Mouse (Mus musculus) T-helper 17 cell (primary cell): ENCODE measurements around the gene Calu.
"Not testable (repeated sequence)": the region's sequence is repeated elsewhere in the genome, so short reads cannot be mapped to it uniquely, and the experiment has no call there.

Source experiments
- in situ Hi-C, 2 experiments: fragments of 300-600 bp; cut with MboI, MseI; formaldehyde crosslinking; loops; 1 replicate in 1 of 2; 2 replicates in 1 of 2; pipeline ENCODE4 v1.15.1; 2025; ENCODE audit warnings: high pct_unique_total_duplicates in 2 of 2

Gene Calu

DNA sequence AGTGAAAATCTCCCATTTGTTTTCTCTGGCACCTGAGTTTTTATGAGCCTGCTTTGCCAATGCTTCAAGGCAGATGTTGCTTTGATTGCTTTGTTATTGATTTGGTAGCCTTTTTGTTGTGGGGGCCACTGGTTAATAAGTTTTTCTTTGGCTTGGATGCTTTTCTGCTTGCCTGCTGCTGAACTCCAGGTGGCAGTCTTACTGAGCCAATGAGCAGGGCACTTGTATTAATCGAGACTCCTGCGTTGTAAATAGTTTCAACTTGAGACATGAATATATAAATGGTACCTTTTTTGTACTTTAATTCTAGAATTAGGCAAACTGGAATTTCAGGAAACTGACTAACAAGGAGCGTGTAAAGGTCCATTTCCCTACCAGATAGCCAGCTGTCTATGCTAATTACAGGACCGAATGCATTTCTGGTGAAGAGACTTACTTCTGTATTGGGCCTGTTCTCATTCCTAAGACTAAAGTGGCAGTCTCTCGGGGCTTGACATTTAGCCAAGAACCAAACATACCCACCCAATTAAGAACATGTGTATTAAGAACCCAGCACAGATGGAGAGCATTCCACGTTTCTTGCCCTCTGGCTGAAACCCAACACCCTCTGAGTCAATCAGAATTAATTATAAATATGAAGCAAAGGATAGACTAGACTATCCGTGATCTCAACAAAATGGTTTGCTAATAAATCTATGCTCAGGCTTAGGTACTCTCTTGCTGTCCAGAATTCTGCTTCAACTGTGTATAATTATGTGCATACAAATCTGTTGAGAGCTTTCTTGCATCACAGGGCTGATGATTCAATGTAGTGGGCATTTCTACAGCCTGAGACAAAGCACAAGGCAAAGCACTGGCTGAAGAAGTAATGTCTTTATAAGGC is 14.6 kb downstream of the Calu start:
- in situ Hi-C loops, result no loop called here

DNA sequence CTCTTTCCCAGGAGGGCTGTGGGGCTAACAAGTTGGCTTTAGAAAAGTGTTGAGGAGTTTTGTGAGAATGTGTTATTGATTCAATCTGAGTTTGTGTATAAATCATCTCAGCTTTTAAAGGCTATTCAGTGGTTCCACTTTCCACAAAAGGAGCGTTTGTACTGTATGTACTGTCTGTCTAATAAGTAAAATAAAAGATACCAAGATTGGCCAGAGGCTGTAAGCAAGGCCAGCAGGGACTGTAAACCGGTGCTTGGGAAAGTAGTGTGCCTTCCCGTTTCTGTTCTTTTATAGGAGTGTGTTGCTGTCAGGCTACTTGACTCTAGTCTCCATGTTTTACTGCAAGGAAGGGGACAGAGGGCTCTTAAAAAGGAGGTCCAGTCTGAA is 15.3 kb downstream of the Calu start:
- in situ Hi-C loops, result no loop called here

DNA sequence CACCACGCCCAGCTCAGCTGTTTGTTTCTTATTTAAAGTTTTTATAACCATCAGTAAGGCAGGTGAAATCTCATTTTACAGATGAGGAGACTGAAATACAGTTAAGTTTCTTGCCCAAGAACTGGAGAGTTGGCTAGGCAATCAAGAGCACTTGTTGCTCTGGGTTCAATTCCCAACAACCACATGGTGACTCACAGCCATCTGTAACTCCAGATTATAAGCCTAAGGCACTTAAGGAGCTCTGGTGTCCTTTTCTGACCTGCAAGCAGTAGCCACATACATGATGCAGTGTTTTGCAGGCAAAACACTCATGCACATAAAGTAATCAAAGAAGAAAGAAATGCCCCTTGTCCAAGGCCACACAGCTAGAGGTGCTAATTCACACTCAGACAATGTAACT is 17.4 kb downstream of the Calu start:
- in situ Hi-C loops, result no loop called here

DNA sequence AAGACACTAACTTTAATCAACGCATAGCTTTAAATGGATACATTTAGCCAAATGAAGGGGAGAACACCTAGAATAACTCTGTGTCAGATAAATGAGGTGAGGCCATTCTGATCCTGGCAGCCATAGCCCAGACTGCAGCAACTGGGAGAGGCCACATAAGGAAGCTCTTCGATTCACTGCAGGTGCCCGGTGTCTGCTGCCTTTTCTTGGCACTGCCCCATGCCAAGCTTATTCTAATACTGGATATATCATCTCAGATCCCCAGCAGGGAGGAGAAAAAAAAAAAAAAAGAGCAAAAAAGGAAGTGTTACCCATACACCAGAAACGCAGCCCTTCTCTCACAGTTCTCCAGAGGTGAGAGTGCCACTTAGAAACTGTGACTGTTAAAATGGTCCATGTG is 29.5 kb downstream of the Calu start:
- in situ Hi-C loops, result no loop called here

DNA sequence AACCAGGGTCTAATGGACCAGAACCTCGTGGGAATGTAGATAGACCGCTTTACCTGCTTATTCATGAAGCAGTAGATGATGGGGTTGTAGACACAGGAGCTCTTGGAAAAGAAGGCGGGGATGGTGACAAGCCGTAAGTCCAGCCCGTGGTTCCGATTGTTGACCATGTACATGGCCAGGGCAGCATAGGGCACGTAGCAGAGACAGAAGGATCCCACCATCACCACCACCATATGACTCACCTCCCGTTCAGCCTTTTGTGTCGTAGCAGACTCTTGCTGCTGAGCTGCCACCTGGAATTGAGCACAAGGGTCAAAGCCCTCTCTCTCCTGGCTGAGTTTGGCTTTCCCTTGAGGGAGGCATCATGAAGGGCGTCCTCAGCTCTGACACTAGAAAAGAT is 30.8 kb downstream of the Calu start:
- in situ Hi-C loops, result no loop called here

DNA sequence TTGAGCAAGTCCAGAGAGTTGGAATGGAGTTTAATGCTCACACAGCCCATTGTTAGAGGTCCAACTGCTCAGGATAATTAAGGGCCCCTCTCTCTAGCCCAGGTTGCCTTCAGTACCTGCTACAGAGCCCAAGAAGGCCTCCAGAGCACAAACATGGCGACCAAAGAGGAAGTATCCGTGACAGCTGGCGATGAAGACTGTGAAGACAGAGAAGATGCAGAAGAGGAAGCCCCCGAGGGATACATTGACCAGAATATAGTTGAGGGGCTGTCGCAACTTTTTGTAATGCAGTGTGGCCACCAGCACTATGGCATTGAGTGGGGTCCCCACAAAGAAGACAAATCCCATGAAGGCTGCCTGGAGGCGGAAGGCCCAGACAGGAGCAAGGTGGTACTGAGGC is 32.1 kb downstream of the Calu start:
- in situ Hi-C loops, result no loop called here

DNA sequence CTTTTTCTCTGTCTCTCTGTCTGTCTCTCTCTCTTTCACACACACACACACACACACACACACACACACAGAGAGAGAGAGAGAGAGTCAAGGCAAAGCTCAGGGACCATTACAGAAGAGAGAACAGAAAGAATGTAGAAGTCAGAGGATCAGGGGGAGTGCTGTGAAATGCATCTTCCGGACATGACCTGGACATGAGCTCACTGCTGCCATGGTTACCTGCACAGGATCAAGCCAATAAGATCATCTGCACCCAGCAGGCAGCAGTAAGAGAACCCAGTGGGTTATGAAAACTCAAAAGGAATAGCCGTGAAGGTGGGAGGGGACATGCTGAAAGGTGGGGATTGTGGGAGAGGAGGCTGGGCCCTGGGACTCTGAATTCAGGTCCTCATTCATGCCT is 34.6 kb downstream of the Calu start:
- in situ Hi-C loops, result no loop called here

DNA sequence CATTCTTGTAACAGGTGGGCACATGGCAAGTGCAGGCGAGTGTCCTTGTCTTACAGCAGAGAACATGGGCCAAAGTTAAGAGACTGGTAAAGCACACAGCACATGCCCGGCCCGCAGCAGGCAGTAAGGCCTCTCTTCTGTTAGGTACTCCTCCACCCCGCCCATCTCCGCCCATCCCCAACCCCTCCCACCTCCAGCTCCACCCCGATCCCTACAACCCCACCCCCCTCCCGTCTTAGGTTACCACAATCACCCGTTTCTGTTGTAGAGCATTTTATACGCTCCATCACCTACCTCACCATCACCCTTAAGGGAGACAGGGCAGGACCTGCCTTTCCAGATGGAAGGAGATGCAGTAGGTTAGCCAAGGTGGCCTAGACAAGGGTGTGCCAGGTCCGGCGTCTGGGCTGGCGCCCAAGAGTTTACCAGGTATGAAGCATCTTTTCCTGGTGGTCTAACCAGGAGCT is 40.2 kb downstream of the Calu start, which contains the start of gene Opn1sw:
Gene Opn1sw (minus strand): TSS at position 417 of the 467 bp plus-strand sequence.
- in situ Hi-C loops, result no loop called here

DNA sequence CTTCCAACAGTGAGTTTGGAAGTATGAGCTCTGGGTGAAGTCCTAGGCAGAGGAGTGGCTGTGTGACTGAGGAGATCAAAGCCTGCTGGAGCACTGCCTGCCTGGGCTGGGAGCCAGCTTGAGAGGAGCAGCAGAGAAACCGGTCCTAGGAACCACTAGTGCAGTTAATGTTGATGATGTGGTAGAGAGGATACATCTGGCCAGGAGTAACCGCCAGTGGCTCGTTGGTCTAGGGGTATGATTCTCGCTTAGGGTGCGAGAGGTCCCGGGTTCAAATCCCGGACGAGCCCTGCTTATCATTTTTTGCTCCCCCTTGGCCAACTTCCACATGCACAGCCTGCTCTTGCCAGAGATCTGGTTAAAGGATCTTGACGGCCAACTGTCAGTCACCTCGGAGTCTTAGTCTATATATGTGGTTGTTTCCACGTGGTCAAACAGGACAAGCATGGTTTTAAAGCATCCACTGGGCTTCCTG is 40.8 kb downstream of the Calu start:
- in situ Hi-C loops, result no loop called here

DNA sequence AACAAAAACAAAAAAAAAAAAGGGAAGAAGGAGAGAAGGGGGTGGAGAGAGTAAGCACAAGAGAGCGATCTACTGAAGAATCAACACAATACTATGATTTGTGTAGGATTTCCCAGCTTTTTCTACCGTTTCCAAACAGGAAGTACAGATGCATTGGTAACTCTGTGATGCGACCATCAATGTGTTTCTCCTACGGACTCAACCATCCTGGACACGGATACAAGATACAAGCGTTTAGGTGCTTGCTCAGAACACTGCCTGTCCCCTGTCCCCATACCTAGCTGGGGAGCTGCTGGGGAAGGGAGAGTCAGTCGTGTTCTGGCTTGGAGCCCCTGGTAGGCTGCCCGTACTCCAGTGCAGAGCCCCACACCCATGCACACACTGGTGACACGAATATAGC is 41.6 kb downstream of the Calu start:
- in situ Hi-C loops, result no loop called here

DNA sequence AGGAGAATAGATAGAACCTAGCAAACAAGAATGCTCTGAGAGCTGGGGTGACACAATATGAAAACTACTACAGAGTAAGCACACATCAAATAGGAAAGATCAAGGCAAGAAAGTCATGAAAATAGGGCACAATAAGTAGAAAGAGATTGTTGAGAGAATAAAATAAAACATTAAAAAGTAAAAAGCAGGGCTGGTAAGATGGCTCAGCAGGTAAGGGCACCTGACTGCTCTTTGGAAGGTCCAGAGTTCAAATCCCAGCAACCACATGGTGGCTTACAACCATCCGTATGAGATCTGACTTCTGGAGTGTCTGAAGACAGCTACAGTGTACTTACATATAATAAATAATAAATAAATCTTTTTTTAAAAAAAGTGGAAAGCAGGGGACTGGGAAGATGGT is 42.6 kb downstream of the Calu start:
- in situ Hi-C loops, result not testable (repeated sequence)

DNA sequence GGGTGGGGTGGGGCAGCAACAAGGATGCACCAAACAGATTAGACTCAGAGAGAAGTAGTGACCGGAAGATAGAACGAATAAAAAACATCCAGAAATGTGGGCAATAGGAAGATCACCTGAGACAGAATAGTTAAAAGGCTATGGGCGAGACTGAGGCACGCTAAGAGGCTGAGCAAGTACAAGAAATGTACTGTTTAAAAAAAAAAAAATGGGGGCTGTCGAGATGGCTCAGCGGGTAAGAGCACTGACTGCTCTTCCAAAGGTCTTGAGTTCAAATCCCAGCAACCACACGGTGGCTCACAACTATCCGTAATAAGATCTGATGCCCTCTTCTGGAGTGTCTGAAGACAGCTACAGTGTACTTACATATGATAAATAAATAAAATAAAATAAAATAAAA is 43.4 kb downstream of the Calu start:
- in situ Hi-C loops, result not testable (repeated sequence)

DNA sequence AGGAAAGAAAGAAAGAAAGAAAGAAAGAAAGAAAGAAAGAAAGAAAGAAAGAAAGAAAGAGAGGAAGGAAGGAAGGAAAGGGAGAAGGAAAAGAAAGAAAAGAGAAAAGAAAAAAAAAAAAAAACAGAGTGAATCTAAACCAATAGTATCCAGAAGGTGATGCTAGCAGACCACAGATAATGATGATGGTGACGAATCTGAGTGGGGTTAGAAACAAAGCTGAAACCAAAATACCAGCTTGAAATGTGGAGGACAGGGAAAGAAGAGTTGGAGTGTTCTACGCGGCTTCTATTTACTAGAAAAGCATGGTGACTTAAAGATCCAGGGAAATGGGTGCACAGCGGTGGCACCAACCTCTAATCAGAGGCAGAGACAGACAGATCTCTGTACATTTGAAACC is 43.9 kb downstream of the Calu start:
- in situ Hi-C loops, result no loop called here

DNA sequence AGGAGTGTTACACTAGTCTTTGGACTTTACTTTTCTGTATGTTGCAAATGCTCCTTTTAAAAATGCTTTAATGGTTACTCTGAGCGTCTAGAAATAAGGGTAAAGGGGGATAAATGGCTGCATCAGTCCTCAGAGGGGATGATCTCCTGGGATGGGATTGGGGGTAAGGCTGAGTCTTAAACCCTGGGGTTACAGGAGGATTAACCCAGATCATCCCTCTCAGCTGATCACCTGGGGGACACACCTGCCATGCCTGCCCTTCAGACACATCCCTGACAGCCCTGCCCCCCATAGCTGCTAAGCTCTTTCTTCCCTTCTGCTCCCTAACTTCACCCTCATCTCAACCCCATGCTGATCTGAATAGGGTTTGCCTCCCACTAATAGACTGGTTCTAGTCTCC is 46.4 kb downstream of the Calu start:
- in situ Hi-C loops, result no loop called here

DNA sequence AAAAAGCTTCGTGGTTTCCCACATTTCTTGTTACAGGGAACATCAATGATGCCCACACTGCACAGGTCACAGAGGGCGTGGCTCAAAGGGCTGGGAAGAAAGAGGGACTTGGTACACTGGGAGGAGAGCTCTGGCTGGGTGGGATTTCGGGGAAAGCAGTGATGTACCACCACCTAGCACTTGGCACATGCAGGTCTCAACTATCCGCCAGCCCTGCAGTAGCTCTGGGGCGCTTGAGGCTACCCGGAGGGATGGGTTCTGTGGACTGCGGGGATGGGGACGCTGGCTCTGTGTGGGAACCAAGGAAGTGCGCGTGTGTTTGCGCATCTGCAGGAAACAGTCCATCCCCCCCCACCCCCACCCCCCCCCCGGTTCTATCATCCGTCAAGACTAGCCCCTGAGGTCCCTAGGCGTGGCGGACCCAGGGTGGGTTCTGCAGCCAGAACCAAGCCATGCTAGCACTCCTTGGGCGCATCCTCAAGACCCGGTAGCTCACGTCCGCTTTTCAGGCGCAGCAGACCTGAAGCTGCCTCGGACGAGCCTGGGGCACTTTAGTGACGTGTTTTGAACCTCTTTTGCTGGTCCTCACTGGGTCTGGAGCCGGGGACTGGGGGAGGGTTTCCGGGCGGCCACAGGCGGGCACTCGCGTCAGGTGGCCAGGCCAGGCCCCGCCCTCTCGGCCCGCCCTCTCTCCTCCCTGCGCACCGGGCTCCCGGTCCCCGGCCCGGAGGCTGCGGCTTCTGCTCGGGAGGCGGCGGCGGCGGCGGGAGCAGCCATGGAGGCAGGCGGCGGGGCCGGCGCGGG is 48.2 kb downstream of the Calu start, which contains the start of gene Ccdc136:
Gene Ccdc136 (plus strand): TSS at position 400 of the 804 bp plus-strand sequence.
- in situ Hi-C loops, result no loop called here

DNA sequence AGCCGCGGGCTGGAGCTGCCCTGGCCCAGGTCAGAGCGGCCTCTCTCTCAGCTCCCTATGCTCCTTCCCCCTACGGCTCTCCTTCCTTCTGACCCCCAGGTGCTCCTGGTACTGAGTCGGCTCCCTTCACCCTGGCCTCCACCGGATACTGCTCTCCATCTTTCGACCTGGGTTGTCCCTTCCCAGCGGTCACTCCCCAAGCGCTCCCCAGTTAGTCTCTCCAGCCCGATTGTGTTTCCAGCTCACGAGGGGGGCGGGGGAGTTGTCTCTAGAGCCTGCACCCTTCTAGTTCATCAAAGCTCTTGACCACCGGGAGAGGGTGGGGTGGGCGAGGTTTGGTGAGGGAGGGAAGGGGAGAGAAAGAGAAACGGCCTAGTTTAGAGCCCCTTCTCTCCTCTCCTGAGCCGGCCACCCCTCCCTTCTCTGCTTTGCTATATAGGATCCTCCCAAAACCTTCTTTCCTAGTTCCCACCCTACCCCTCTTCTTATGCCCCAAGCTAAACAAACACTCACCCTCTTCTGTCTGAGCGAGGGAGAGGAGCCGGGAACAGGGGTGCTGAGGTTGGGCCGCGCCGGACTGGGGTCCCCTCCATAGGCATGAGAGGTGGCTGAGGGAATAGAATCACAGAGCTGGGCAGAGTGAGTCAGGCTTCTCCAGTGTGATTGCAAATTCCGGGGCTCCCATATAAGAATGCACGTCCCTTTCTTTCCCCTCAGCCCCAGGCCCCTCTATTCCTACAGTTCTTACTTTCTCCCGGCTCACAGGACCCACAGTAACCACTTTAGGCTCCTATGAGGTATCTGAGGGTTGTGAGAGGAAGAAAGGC is 49.1 kb downstream of the Calu start:
- in situ Hi-C loops, result no loop called here

DNA sequence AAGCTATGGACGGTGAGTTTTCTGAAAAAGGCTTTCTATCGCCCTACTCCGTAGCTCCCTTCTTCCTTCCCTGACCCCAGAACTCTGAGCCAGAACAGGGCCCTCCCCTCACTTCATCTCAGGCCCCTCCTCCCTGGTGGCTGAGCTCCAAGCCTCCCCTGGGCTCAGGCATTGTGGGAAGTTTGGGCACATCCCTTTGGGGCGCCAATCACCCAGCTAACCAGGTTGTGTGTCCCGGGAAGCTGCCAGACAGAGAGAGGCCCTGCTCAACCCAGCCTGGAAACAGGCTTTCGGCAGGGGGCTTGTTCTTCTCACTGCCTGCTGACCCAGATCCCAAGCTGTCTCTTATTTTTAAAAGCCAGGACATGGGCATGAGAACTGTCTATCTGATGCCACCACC is 49.7 kb downstream of the Calu start:
- in situ Hi-C loops, result no loop called here

DNA sequence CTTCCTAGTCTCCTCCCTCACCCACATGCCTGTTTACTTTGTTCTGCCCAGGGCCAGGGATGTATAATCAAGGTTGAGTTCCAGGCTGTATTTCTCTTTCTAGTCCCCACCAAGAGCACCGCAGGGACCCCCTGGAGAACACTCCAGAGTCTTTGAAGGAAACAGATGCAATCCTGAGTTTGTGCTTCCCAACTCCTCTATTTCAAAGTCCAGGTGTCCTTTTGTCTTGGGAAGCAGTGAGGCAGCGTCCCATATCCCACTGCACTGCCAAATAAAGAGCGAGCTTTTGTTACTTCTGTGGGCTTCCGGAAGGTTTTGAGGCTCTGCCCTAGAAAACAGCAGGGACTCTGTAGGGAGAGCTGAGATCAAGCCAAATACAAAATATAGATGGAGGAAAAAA is 52.0 kb downstream of the Calu start:
- in situ Hi-C loops, result no loop called here

DNA sequence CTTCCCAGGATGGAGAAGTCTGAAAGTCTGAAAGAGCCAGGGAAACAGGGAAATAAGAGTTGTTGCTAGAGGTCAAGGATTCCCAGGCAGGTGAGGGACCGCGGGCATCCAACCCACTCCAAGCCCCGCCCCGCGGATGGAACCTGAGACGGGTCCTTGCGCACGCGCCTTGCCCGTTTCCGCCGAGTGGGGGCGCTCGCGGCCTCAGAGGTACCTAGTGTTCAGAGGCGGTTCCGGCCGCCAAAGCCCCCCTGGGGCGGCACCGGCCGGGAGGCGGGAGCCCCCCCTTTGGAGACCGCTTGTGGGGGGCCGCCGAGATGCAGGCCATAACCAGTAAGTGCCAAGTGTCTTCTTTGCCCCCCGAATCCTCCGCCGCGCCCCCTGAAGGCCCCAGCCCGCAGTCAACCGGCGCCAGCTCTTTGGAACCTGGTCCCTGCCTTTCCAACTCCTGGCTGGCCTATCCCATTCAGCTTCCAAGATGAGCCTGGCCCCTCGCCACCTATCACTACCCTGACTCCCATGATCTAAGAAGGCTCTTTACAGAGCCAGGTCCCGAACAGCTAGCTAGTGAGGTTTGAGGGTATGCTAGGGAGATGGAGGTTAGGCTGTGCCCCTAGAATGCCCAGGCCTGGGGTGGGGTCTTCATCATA is 54.9 kb downstream of the Calu start:
- in situ Hi-C loops, result no loop called here

DNA sequence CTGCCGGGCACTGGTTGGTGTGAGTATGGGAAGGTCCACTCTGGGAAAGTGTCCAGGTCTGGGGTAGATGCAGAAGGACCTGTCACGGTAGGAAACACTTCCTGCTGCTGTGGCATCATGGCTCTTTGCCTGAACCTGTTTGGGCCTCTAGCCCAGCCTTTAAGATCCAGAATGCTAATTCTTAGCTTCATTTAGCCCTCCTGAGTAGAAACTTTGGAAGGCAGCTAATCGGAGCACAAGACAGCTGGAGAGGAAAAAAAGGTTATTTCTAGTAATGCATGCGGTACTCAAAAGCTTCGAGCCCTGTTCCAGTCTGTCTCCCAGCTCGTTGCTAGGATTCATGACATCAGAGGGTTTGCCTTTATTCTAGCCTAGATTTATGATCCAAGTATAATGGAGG is 58.5 kb downstream of the Calu start:
- in situ Hi-C loops, result no loop called here

DNA sequence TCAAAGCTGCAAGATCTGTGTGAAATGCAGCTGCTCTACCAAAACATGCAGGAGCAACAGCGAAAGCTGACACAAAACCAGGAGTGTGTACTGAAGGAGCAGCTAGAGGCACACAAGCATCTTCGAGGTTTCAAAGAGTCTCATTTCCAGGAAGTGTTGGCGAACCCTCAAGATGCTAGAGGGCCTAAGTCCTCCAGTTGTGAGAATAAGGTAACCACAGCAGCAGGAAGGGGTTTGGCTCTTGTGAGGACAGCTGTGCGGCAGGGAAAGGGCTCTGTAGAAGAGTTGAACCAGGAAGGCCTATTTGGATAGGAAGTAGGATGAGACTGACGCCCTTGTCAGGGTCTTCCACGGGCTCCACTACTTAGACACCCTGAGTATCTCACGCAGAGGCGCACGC is 67.6 kb downstream of the Calu start:
- in situ Hi-C loops, result no loop called here
